Mouse (Mus musculus): Measurements from ENCODE around the gene Snapc3.

- TF ChIP-seq ZNF384 (IDR thresholded peaks at IDR 0.05; ENCODE audit: low read depth, low read length), result no peak
- TF ChIP-seq HCFC1 (IDR thresholded peaks at IDR 0.05; ENCODE audit: borderline replicate concordance, insufficient read depth, low read length), result no peak
Measured at GRCm38 (mm10) chr4:83432901-83433300, 15.4 kb downstream of the Snapc3 start.
